Mouse (Mus musculus) spleen, adult 12 weeks (tissue): ENCODE measurements around the gene Gpr85.

Experiments used
- DNase-seq: peaks from one replicate; pipeline ENCODE4 v3.0.0; 2022; ENCODE audit warnings: low spot score

Gene Gpr85

DNA sequence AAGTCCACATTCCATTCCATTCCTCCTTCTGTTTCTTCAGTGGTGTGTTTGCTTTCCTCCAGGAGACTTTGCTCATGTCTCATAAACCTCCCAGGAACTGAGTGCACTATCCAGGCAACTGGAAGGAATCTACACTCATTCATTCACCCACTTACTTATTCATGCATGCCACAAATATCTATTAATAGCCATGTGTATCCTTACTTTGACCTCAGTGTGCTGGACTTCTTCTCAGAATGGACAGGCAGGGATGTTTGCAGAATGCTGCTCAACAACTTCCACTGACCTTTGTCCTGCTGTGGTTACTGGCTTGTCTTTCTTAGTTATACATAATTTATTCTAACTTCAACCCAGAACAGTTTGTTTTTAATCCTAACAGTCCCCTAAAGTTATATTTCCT, 23.1 kb downstream of the Gpr85 start:
- DNase-seq: no peak

- no peak for DNase-seq
Observed at GRCm38 (mm10) chr6:13812157-13812556, 27.6 kb downstream of the Gpr85 start.

GRCm38 (mm10) chr6:13800071-13800470, 39.7 kb downstream of the Gpr85 start:
- no peak for DNase-seq

DNA sequence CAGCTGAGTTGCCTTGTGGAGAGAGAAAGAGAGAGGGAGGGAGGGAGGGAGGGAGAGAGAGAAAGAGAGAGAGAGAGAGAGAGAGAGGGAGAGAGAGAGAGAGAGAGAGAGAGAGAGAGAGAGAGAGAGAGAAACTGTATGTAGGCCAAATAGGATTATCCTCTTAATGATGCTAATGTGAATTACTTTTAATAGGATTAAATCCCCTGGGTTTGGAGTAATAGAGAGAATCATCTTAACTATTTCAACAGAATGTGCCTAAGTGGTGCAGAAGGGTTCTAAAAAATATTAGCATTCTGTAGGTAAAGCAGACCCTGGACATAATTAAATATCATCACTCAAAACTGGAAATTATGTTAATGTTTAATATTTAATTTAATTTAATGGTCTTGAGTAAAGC, 42.4 kb downstream of the Gpr85 start:
- DNase-seq: no peak
